Mouse (Mus musculus) cortical plate, adult 2 months (tissue): ENCODE measurements around the gene Polr3h.

Experiments used
- CTCF ChIP-seq: fragments of 200-500 bp; IDR thresholded peaks from 2 replicates; pipeline ENCODE4 v1.5.1; 2011; ENCODE audit warnings: mild to moderate bottlenecking, control low read depth, low read length; ENCODE audit not compliant: insufficient read depth; ENCODE audit errors: extremely low read depth
- POLR2A ChIP-seq: fragments of 200-500 bp; IDR thresholded peaks from 2 replicates; pipeline ENCODE4 v1.6.1; 2011; ENCODE audit warnings: mild to moderate bottlenecking, low read length, control low read depth; ENCODE audit not compliant: insufficient read depth; ENCODE audit errors: extremely low read depth

GRCm38 (mm10) chr15:81896407-81896806 is 29.6 kb downstream of the Polr3h start:
- no peak for TF ChIP-seq POLR2A
- TF ChIP-seq CTCF: no peak
